Mouse (Mus musculus) Patski (cell line): ENCODE measurements around the gene Prkar2b. TPM values are rescaled to one million over a fixed set of nuclear protein-coding genes. Genes with fewer than 3 reads are reported as not detected.
"Not testable (repeated sequence)": the region's sequence is repeated elsewhere in the genome, so short reads cannot be mapped to it uniquely, and the experiment has no call there.

Experiments
- ATAC-seq: fragments of 100-300 bp; one replicate; pipeline ENCODE4 v1.8.0; 2021
- CTCF ChIA-PET: fragments of 350-600 bp; sonication (Branson Sonifier 250); formaldehyde crosslinking; loops from one replicate; lab custom pipeline; 2022; ENCODE audit warnings: inconsistent platforms; lab: Charles Lee
- POLR2A ChIA-PET: fragments of 350-600 bp; sonication (Branson Sonifier 250); formaldehyde crosslinking; loops from one replicate; lab custom pipeline; 2022; ENCODE audit warnings: antibody characterized with exemption, inconsistent platforms; lab: Charles Lee
- DNase-seq: peaks from one replicate; pipeline ENCODE4 v3.0.0-alpha.2; 2011; ENCODE audit warnings: low read depth, low spot score
- H3K27me3 ChIP-seq: fragments of 371-371 bp; one replicate; pipeline ENCODE4 v1.5.1; 2021
- CTCF ChIP-seq: fragments of 100-300 bp; IDR thresholded peaks from one replicate; pipeline ENCODE4 v1.5.1; 2021
- in situ Hi-C: fragments of 300-500 bp; cut with MboI; formaldehyde crosslinking; loops from 3 replicates; pipeline ENCODE4 v1.11.1; 2018; ENCODE audit warnings: low pct_unique_long_range_greater_than_20kb, mixed read lengths
- polyA plus RNA-seq: library from polyadenylated mRNA; unstranded; gene quantifications from one replicate; pipeline ENCODE4 v1.2.3, GENCODE M21; 2021

Prkar2b gene
- polyA plus RNA-seq, 1 experiment from 2014 or later, result 59.1 TPM

DNA sequence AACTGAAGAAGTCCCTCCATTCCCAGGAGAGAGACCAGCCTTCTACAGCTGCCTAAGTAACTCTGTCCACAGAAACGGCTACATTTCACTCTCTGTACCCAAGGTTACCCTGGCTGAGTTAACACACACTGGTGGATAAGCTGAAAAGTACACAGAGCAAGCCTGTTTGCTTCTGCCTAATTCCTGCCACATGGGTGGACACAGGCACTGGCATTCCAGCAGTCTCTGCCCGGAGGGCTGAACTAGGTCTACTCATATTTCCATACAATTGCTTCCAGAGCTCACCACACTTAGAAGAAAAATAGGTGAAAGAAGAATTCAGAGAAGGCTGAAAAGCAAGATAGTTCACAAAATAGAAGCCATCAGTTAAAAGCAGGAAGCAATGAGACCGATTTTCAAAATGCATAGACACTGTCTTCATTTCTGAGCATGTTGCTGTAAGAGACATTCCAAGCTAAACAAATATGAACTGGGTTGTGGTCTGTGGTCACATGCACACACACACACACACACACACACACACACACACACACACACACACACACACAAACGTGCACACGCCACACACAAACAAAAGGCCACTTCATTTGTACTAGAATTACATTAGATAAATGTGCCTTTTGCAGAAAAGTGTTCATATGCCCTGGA is 16.5 kb downstream of the Prkar2b start:
- ATAC-seq, result peak; percentile 67
- in situ Hi-C loops, result no loop called here
- ChIA-PET CTCF (interaction anchor here (1.8 kb wide), 1 partner anchor 10 kb away, joined by 5 read pairs; no protein-coding TSS in a partner anchor), POLR2A (no interaction called here)
- H3K27me3 ChIP-seq, result no peaks in the 10 kb centered on the region
- peak; percentile 11 for TF ChIP-seq CTCF
- no peak for DNase-seq

DNA sequence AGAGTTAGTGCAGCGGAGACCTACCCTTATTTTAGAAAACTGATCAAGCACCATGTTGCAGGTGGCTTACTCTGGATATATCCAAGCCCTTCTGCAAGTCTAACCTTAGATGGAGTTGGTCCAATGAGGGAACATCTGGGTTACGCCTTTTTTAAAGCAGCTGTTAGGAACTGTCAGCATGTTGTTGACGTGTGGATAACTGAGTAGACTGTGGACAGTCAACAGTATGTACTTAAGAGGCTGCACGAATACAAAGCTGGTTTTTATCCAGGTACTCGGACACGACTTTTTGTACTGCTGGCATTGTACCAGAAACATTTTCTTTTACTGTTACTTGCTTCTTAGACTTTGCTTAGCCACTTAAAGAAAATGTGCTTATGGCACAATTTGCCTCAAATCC is 27.6 kb downstream of the Prkar2b start:
- no peak for ATAC-seq
- no peaks in the 10 kb centered on the region for H3K27me3 ChIP-seq
- CTCF ChIA-PET, result no interaction called here
- in situ Hi-C loops, result no loop called here
- no peak for DNase-seq
- no peak for TF ChIP-seq CTCF
- POLR2A ChIA-PET, result interaction anchor here (0.6 kb wide), 1 partner anchor 33 kb away, joined by 3 read pairs; no protein-coding TSS in a partner anchor

GRCm38 (mm10) chr12:32032917-32033316 is 28.2 kb downstream of the Prkar2b start:
- H3K27me3 ChIP-seq, result no peaks in the 10 kb centered on the region
- DNase-seq, result no peak
- no peak for ATAC-seq
- in situ Hi-C loops, result no loop called here
- POLR2A ChIA-PET, result no interaction called here
- TF ChIP-seq CTCF, result no peak
- CTCF ChIA-PET, result no interaction called here

DNA sequence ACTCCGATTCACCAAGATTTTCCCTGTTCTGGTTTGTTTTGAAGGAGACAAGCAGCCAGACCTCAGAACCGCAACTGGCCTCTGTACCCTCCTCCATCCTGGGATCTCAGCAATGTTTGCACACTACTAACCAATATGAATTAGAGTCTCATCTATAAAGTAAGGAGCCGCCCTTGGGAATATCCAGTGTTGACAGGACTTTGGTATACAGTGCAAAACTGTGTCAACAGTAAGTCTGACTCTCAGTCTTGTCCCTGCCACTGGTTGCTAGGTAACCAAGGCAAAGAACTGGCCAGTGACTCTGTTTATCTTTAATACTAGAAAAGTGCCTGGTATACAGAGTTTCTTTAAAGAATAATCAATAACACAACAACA is 42.7 kb downstream of the Prkar2b start:
- DNase-seq (no peak), ATAC-seq (no peak)
- CTCF ChIA-PET, result no interaction called here
- in situ Hi-C loops, result no loop called here
- POLR2A ChIA-PET, result interaction anchor here (0.7 kb wide), 1 partner anchor 479 kb away, joined by 5 read pairs; no protein-coding TSS in a partner anchor
- H3K27me3 ChIP-seq, result no peaks in the 10 kb centered on the region
- TF ChIP-seq CTCF, result no peak

GRCm38 (mm10) chr12:32017636-32018375 is 43.3 kb downstream of the Prkar2b start:
- no peaks in the 10 kb centered on the region for H3K27me3 ChIP-seq
- TF ChIP-seq CTCF, result no peak
- in situ Hi-C loops, result no loop called here
- DNase-seq, result no peak
- ChIA-PET POLR2A (no interaction called here), CTCF (no interaction called here)
- no peak for ATAC-seq

DNA sequence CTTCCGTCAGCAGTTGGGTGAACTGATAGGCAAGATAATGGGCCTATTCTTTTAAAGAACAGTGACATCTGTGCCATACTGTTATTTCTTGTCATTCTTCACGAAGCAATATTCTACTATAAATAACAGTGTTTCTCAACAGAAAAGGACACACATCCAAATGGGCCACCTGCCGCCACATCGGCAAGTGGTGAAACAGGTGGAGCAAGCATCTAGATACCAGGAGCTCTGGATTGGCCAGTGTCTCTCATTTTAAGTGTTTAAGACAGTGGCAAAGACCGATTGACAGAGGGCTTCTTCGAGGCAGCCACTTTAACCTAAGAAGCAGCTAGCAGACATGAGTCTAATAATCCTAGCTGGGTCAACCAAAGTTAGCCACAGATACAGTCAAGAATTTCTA is 44.6 kb downstream of the Prkar2b start:
- POLR2A ChIA-PET, result no interaction called here
- CTCF ChIA-PET, result no interaction called here

DNA sequence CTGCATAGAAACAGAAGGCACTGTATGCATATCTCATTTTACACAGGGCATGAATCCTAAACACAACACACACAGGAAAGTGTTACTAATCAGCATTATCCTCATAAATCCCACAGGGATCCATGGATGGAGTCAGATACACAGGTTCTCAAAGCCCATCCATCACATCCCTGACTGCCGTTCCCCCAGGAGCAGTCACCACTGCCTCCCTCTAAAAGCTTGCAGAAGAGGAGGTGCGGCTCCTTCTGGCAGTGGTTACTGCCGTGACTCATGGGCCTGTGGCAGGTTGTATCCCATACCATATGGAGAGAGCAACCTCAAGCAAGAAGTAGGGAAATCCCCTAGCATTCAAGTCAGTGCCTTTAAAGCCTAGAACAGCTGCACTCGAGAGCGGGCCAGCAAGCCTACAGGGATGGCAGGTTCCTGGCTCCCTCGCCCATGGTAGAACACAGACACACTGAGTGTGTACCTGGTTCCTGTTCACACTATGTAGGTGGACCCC is 45.8 kb downstream of the Prkar2b start:
- CTCF ChIA-PET, result interaction anchor here (1.0 kb wide), 1 partner anchor 65 kb away, joined by 3 read pairs; the partner anchor contains the start of gene Hbp1
- peak; percentile 60 for ATAC-seq
- no peak for TF ChIP-seq CTCF
- POLR2A ChIA-PET, result interaction anchor here (0.6 kb wide), 1 partner anchor 9 kb away, joined by 3 read pairs; no protein-coding TSS in a partner anchor
- H3K27me3 ChIP-seq, result no peaks in the 10 kb centered on the region
- DNase-seq, result peak; percentile 22
- in situ Hi-C loops, result no loop called here

More for the DNA sequence above, 44.6 kb downstream of the Prkar2b start:
- in situ Hi-C loops, result no loop called here
- DNase-seq (no peak), ATAC-seq (no peak)
- TF ChIP-seq CTCF, result no peak
- H3K27me3 ChIP-seq, result no peaks in the 10 kb centered on the region

GRCm38 (mm10) chr12:32014811-32015210 is 46.3 kb downstream of the Prkar2b start:
- in situ Hi-C loops, result no loop called here
- TF ChIP-seq CTCF, result no peak
- CTCF ChIA-PET, result interaction anchor here (1.0 kb wide), 1 partner anchor 65 kb away, joined by 3 read pairs; the partner anchor contains the start of gene Hbp1
- H3K27me3 ChIP-seq, result no peaks in the 10 kb centered on the region
- ATAC-seq (no peak), DNase-seq (no peak)
- POLR2A ChIA-PET, result no interaction called here

- in situ Hi-C loops, result no loop called here
- CTCF ChIA-PET, result no interaction called here
- TF ChIP-seq CTCF, result no peak
- POLR2A ChIA-PET, result interaction anchor here (0.6 kb wide), 1 partner anchor 12 kb away, joined by 3 read pairs; no protein-coding TSS in a partner anchor
- no peak for ATAC-seq
- H3K27me3 ChIP-seq, result no peaks in the 10 kb centered on the region
- no peak for DNase-seq
Observed at GRCm38 (mm10) chr12:32012169-32012568, 48.9 kb downstream of the Prkar2b start.

- no peak for DNase-seq
- POLR2A ChIA-PET, result no interaction called here
- no peak for TF ChIP-seq CTCF
- in situ Hi-C loops, result no loop called here
- no peak for ATAC-seq
- H3K27me3 ChIP-seq, result no peaks in the 10 kb centered on the region
- CTCF ChIA-PET, result no interaction called here
Observed at GRCm38 (mm10) chr12:32011128-32011527, 50.0 kb downstream of the Prkar2b start.

GRCm38 (mm10) chr12:32009985-32010369 is 51.1 kb downstream of the Prkar2b start:
- CTCF ChIA-PET, in situ Hi-C loops, H3K27me3 ChIP-seq, POLR2A ChIA-PET, DNase-seq, ATAC-seq: not testable (repeated sequence)
